Mouse (Mus musculus) heart, postnatal 0 days (tissue): Measurements from ENCODE around the gene Alg2.

Experiments
- CTCF ChIP-seq: IDR thresholded peaks from 2 replicates; pipeline ENCODE4 v1.5.1; 2016; ENCODE audit warnings: antibody characterized with exemption, control low read depth, low read depth
- EP300 ChIP-seq: IDR thresholded peaks from 2 replicates; pipeline ENCODE4 v1.6.1; 2016; ENCODE audit warnings: antibody characterized with exemption, low read depth

- TF ChIP-seq CTCF (peak; percentile 54), EP300 (no peak)
Observed at GRCm38 (mm10) chr4:47521884-47522605, 47.9 kb upstream of the Alg2 start.
